Mouse (Mus musculus) liver, embryonic 12.5 days (tissue): ENCODE data around the gene Gstm3. TPM values are rescaled to one million over a fixed set of nuclear protein-coding genes. Genes with fewer than 3 reads are reported as not detected.
A peak's percentile ranks its signal among the peaks of the same experiment; 100 is the strongest.

Source experiments
- ATAC-seq: fragments of 200-750 bp; cut with Nextera tagmentation; 2 replicates; pipeline ENCODE4 v1.8.0; 2017; ENCODE audit warnings: moderate number of reproducible peaks, mild to moderate bottlenecking, moderate library complexity
- H3K27ac ChIP-seq: fragments of 300-500 bp; sonication (generic); 2 replicates; pipeline ENCODE4 v1.5.1; 2016; ENCODE audit warnings: mild to moderate bottlenecking
- H3K27me3 ChIP-seq: fragments of 300-500 bp; sonication (generic); replicated peaks from 2 replicates; pipeline ENCODE4 v1.6.1; 2016; ENCODE audit warnings: mild to moderate bottlenecking, moderate library complexity
- H3K36me3 ChIP-seq: fragments of 300-500 bp; sonication (generic); 2 replicates; pipeline ENCODE4 v1.6.1; 2016; ENCODE audit warnings: mild to moderate bottlenecking, moderate library complexity
- H3K4me1 ChIP-seq: fragments of 300-500 bp; sonication (generic); 2 replicates; pipeline ENCODE4 v1.6.1; 2016
- H3K4me2 ChIP-seq: fragments of 300-500 bp; sonication (generic); 2 replicates; pipeline ENCODE4 v1.6.1; 2016; ENCODE audit warnings: mild to moderate bottlenecking, moderate library complexity
- H3K4me3 ChIP-seq: fragments of 300-500 bp; sonication (generic); 2 replicates; pipeline ENCODE4 v1.5.1; 2016; ENCODE audit warnings: mild to moderate bottlenecking, moderate library complexity
- H3K9ac ChIP-seq: fragments of 300-500 bp; sonication (generic); 2 replicates; pipeline ENCODE4 v1.6.1; 2016; ENCODE audit warnings: mild to moderate bottlenecking, moderate library complexity
- H3K9me3 ChIP-seq: fragments of 300-500 bp; sonication (generic); replicated peaks from 2 replicates; pipeline ENCODE4 v1.6.1; 2016; ENCODE audit warnings: mild to moderate bottlenecking, moderate library complexity
- WGBS: fragments of 180-500 bp; shearing (Covaris S2); methylation state at CpG from one replicate; pipeline ENCODE4 v1.1.7; 2016; ENCODE audit not compliant: insufficient replicate concordance; 5-methylcytosine and 5-hydroxymethylcytosine counted together
- polyA plus RNA-seq: library from polyadenylated mRNA; unstranded; fragments of >200 nt; fragmentation: Nextera tagmentation; extraction: Ambion mirVana; gene quantifications from 2 replicates; pipeline ENCODE4 v1.2.1, GENCODE M21; 2016

Gstm3 gene
- polyA plus RNA-seq, 1 experiment from 2014 or later, result 10.0 TPM

GRCm38 (mm10) chr3:107940524-107940923, 28.6 kb downstream of the Gstm3 start:
- peaks cover 7% of the 10 kb centered on the region; the same call in 1 of the 2 replicates for H3K4me1 ChIP-seq
- no peaks in the 10 kb centered on the region for H3K36me3 ChIP-seq
- H3K9ac ChIP-seq, result no peak overlapping the region
- H3K9me3 ChIP-seq, result no peaks in the 10 kb centered on the region
- no peak overlapping the region for H3K27ac ChIP-seq
- H3K27me3 ChIP-seq, result no peaks in the 10 kb centered on the region
- 54% methylated on average over 7 of the region's 7 CpGs for WGBS
- ATAC-seq, result no peak
- H3K4me3 ChIP-seq, result no peak overlapping the region
- no peak overlapping the region for H3K4me2 ChIP-seq

GRCm38 (mm10) chr3:107939830-107940229, 29.3 kb downstream of the Gstm3 start:
- no peak overlapping the region for H3K27ac ChIP-seq
- no peak for ATAC-seq
- 51% methylated on average over 4 of the region's 4 CpGs for WGBS

GRCm38 (mm10) chr3:107939403-107939802, 29.7 kb downstream of the Gstm3 start:
- H3K9ac ChIP-seq, result no peak overlapping the region
- no peak overlapping the region for H3K4me3 ChIP-seq
- WGBS, result 24% methylated on average over 3 of the region's 3 CpGs
- H3K27ac ChIP-seq, result no peak overlapping the region
- H3K27me3 ChIP-seq, result no peaks in the 10 kb centered on the region
- peaks cover 7% of the 10 kb centered on the region; the same call in 1 of the 2 replicates for H3K4me1 ChIP-seq
- H3K36me3 ChIP-seq, result no peaks in the 10 kb centered on the region
- H3K4me2 ChIP-seq, result no peak overlapping the region
- no peaks in the 10 kb centered on the region for H3K9me3 ChIP-seq
- 0 out of 2 replicates have a peak, but pooled peaks have one; percentile 24 for ATAC-seq

More at GRCm38 (mm10) chr3:107939830-107940229, 29.3 kb downstream of the Gstm3 start:
- Histone ChIP-seq H3K4me1 (peaks cover 7% of the 10 kb centered on the region; the same call in 1 of the 2 replicates), H3K4me3 (no peak overlapping the region), H3K27me3 (no peaks in the 10 kb centered on the region), H3K9me3 (no peaks in the 10 kb centered on the region), H3K36me3 (no peaks in the 10 kb centered on the region), H3K4me2 (no peak overlapping the region), H3K9ac (no peak overlapping the region)

GRCm38 (mm10) chr3:107935888-107936287, 33.2 kb downstream of the Gstm3 start:
- Histone ChIP-seq H3K4me2 (no peak overlapping the region), H3K27ac (no peak overlapping the region), H3K9me3 (no peaks in the 10 kb centered on the region), H3K27me3 (no peaks in the 10 kb centered on the region; the same call in 1 of the 2 replicates), H3K4me3 (no peak overlapping the region), H3K9ac (no peak overlapping the region), H3K36me3 (no peaks in the 10 kb centered on the region), H3K4me1 (peaks cover 13% of the 10 kb centered on the region)
- WGBS, result 17% methylated on average over 3 of the region's 3 CpGs
- ATAC-seq, result no peak

- WGBS, result 71% methylated on average over 3 of the region's 3 CpGs
- Histone ChIP-seq H3K27me3 (no peaks in the 10 kb centered on the region; the same call in 1 of the 2 replicates), H3K36me3 (no peaks in the 10 kb centered on the region), H3K4me3 (no peak overlapping the region), H3K9ac (no peak overlapping the region), H3K9me3 (no peaks in the 10 kb centered on the region), H3K27ac (no peak overlapping the region), H3K4me1 (peaks cover 13% of the 10 kb centered on the region), H3K4me2 (no peak overlapping the region)
- no peak for ATAC-seq
Observed at GRCm38 (mm10) chr3:107935268-107935667, 33.8 kb downstream of the Gstm3 start.

- Histone ChIP-seq H3K27ac (no peak overlapping the region), H3K9me3 (no peaks in the 10 kb centered on the region), H3K4me3 (no peak overlapping the region), H3K4me1 (peaks cover 6% of the 10 kb centered on the region), H3K4me2 (no peak overlapping the region), H3K36me3 (no peaks in the 10 kb centered on the region), H3K27me3 (no peaks in the 10 kb centered on the region; the same call in 1 of the 2 replicates), H3K9ac (no peak overlapping the region)
- 75% methylated on average over 6 of the region's 6 CpGs for WGBS
- ATAC-seq, result no peak
Observed at GRCm38 (mm10) chr3:107932128-107932527, 37.0 kb downstream of the Gstm3 start.

- peak within 1 kb of the TSS; percentile 62 for H3K4me2 ChIP-seq
- peak within 1 kb of the TSS; percentile 17; the same call in 1 of the 2 replicates for H3K9ac ChIP-seq
- no peak within 1 kb of the TSS for H3K27ac ChIP-seq
- no peaks in the 10 kb centered on the region for H3K36me3 ChIP-seq
- H3K9me3 ChIP-seq, result no peaks in the 10 kb centered on the region
- peak within 1 kb of the TSS; percentile 36 for H3K4me3 ChIP-seq
- H3K27me3 ChIP-seq, result no peaks in the 10 kb centered on the region; the same call in 1 of the 2 replicates
- ATAC-seq, result peak; percentile 84
- 12% methylated on average over 10 of the region's 10 CpGs for WGBS
- peaks cover 6% of the 10 kb centered on the region for H3K4me1 ChIP-seq
Observed at GRCm38 (mm10) chr3:107931670-107932069, 37.4 kb downstream of the Gstm3 start, which contains the start of gene Gstm7. Gene Gstm7 (minus strand): TSS chr3:107931817.

- Histone ChIP-seq H3K27me3 (no peaks in the 10 kb centered on the region; the same call in 1 of the 2 replicates), H3K27ac (no peak overlapping the region), H3K4me2 (peak overlapping the region; percentile 62), H3K4me3 (peak overlapping the region; percentile 36), H3K9me3 (no peaks in the 10 kb centered on the region), H3K9ac (peak overlapping the region; percentile 17; the same call in 1 of the 2 replicates), H3K4me1 (peaks cover 6% of the 10 kb centered on the region), H3K36me3 (no peaks in the 10 kb centered on the region)
- WGBS, result 60% methylated on average over 2 of the region's 2 CpGs
- ATAC-seq, result 0 out of 2 replicates have a peak, but pooled peaks have one; percentile 2
Observed at GRCm38 (mm10) chr3:107931134-107931533, 37.9 kb downstream of the Gstm3 start.

- no peaks in the 10 kb centered on the region; the same call in 1 of the 2 replicates for H3K27me3 ChIP-seq
- H3K9ac ChIP-seq, result no peak overlapping the region
- 65% methylated on average over 4 of the region's 4 CpGs for WGBS
- H3K27ac ChIP-seq, result no peak overlapping the region
- ATAC-seq, result no peak
- H3K36me3 ChIP-seq, result no peaks in the 10 kb centered on the region
- no peaks in the 10 kb centered on the region for H3K9me3 ChIP-seq
- no peak overlapping the region for H3K4me3 ChIP-seq
- H3K4me1 ChIP-seq, result peaks cover 6% of the 10 kb centered on the region
- H3K4me2 ChIP-seq, result no peak overlapping the region
Observed at GRCm38 (mm10) chr3:107929731-107930130, 39.4 kb downstream of the Gstm3 start.

- no peak for ATAC-seq
- no peak overlapping the region for H3K4me3 ChIP-seq
- H3K4me1 ChIP-seq, result peaks cover 6% of the 10 kb centered on the region
- 72% methylated on average over 4 of the region's 4 CpGs for WGBS
- no peaks in the 10 kb centered on the region; the same call in 1 of the 2 replicates for H3K27me3 ChIP-seq
- no peak overlapping the region for H3K9ac ChIP-seq
- no peak overlapping the region for H3K27ac ChIP-seq
- no peaks in the 10 kb centered on the region for H3K36me3 ChIP-seq
- H3K4me2 ChIP-seq, result no peak overlapping the region
- H3K9me3 ChIP-seq, result no peaks in the 10 kb centered on the region
Observed at GRCm38 (mm10) chr3:107929243-107929642, 39.8 kb downstream of the Gstm3 start.

GRCm38 (mm10) chr3:107928691-107929090, 40.4 kb downstream of the Gstm3 start:
- 79% methylated on average over 11 of the region's 11 CpGs for WGBS
- Histone ChIP-seq H3K9me3 (no peaks in the 10 kb centered on the region), H3K27ac (no peak overlapping the region), H3K27me3 (no peaks in the 10 kb centered on the region; the same call in 1 of the 2 replicates), H3K9ac (no peak overlapping the region), H3K4me2 (no peak overlapping the region), H3K4me3 (no peak overlapping the region), H3K36me3 (no peaks in the 10 kb centered on the region), H3K4me1 (peaks cover 6% of the 10 kb centered on the region)
- no peak for ATAC-seq

- ATAC-seq, result no peak
- H3K36me3 ChIP-seq, result no peaks in the 10 kb centered on the region
- H3K27me3 ChIP-seq, result no peaks in the 10 kb centered on the region
- no peak overlapping the region for H3K27ac ChIP-seq
- no peak overlapping the region for H3K4me2 ChIP-seq
- H3K9me3 ChIP-seq, result no peaks in the 10 kb centered on the region
- H3K4me1 ChIP-seq, result peaks cover 6% of the 10 kb centered on the region
- 71% methylated on average over 3 of the region's 3 CpGs for WGBS
- no peak overlapping the region for H3K4me3 ChIP-seq
- H3K9ac ChIP-seq, result no peak overlapping the region
Observed at GRCm38 (mm10) chr3:107927841-107928240, 41.2 kb downstream of the Gstm3 start.

- Histone ChIP-seq H3K9me3 (no peaks in the 10 kb centered on the region), H3K27me3 (no peaks in the 10 kb centered on the region), H3K9ac (no peak overlapping the region), H3K27ac (no peak overlapping the region), H3K4me3 (no peak overlapping the region), H3K4me2 (no peak overlapping the region), H3K36me3 (no peaks in the 10 kb centered on the region), H3K4me1 (no peaks in the 10 kb centered on the region)
- 84% methylated on average over 3 of the region's 3 CpGs for WGBS
- ATAC-seq, result no peak
Observed at GRCm38 (mm10) chr3:107925335-107925734, 43.7 kb downstream of the Gstm3 start.
